In genomic region chr13:42101440-42102190, GRCm38 (mm10) we compare ENCODE assay signal across 8 mouse cellular contexts. TPM values are rescaled to one million over a fixed set of nuclear protein-coding genes. Genes with fewer than 3 reads are reported as not detected.
DNase-seq lines count a peak whose midpoint lies in the region; ATAC-seq and TF ChIP-seq lines count a peak whose summit lies in the region.

No protein-coding gene starts in this region.

- TF ChIP-seq EP300 in liver, postnatal 0 days (IDR thresholded peaks at IDR 0.05; ENCODE audit: low read depth): no peak

- no peak overlapping the region for H3K9ac ChIP-seq in embryonic facial prominence, embryonic 13.5 days
- H3K9ac ChIP-seq in liver, postnatal 0 days (replicated peaks): no peak overlapping the region
- H3K9ac ChIP-seq in neural tube, embryonic 15.5 days (replicated peaks): no peak overlapping the region

- H3K9me3 ChIP-seq in embryonic facial prominence, embryonic 13.5 days: no peaks in the 10 kb centered on the region
- H3K9me3 ChIP-seq in hindbrain, embryonic 10.5 days: peaks cover 7% of the 10 kb centered on the region
- H3K9me3 ChIP-seq in liver, postnatal 0 days (ENCODE audit: low read length): no peaks in the 10 kb centered on the region
- H3K9me3 ChIP-seq in neural tube, embryonic 15.5 days (replicated peaks): no peaks in the 10 kb centered on the region

- no peak overlapping the region for H3K4me3 ChIP-seq in embryonic facial prominence, embryonic 13.5 days
- H3K4me3 ChIP-seq in hindbrain, embryonic 10.5 days: no peak overlapping the region
- H3K4me3 ChIP-seq in liver, postnatal 0 days (ENCODE audit: low read depth, low read length): no peak overlapping the region
- H3K4me3 ChIP-seq in neural tube, embryonic 15.5 days (replicated peaks): no peak overlapping the region

- ATAC-seq in embryonic facial prominence, embryonic 13.5 days (ENCODE audit: insufficient number of reproducible peaks, insufficient read depth, low FRiP score, low TSS enrichment, low read depth): no peak
- ATAC-seq in liver, postnatal 0 days: peak; percentile 59
- peak; percentile 36; the same call in 1 of the 2 replicates for ATAC-seq in neural tube, embryonic 15.5 days (ENCODE audit: low FRiP score)

- H3K27ac ChIP-seq in embryonic facial prominence, embryonic 13.5 days: peak overlapping the region; percentile 57; the same call in 1 of the 2 replicates
- H3K27ac ChIP-seq in hindbrain, embryonic 10.5 days: peak overlapping the region; percentile 62
- 0 out of 2 replicates have a peak overlapping the region, but pooled peaks have one; percentile 24 for H3K27ac ChIP-seq in liver, postnatal 0 days (ENCODE audit: low read depth)
- peak overlapping the region; percentile 29 for H3K27ac ChIP-seq in neural tube, embryonic 15.5 days (replicated peaks)

- 36% methylated on average over 13 of the region's 13 CpGs for WGBS in embryonic facial prominence, embryonic 13.5 days
- 59% methylated on average over 13 of the region's 13 CpGs for WGBS in hindbrain, embryonic 10.5 days
- 29% methylated on average over 13 of the region's 13 CpGs for WGBS in liver, postnatal 0 days (ENCODE audit: insufficient replicate concordance)
- 39% methylated on average over 13 of the region's 13 CpGs for WGBS in neural tube, embryonic 15.5 days

- peak overlapping the region; percentile 31 for H3K4me2 ChIP-seq in embryonic facial prominence, embryonic 13.5 days
- H3K4me2 ChIP-seq in liver, postnatal 0 days (ENCODE audit: low read depth, low read length): peak overlapping the region; percentile 11; the same call in 1 of the 2 replicates
- peak overlapping the region; percentile 7; the same call in 1 of the 2 replicates for H3K4me2 ChIP-seq in neural tube, embryonic 15.5 days

- H3K4me1 ChIP-seq in embryonic facial prominence, embryonic 13.5 days: peaks cover 26% of the 10 kb centered on the region
- peaks cover 37% of the 10 kb centered on the region for H3K4me1 ChIP-seq in hindbrain, embryonic 10.5 days (replicated peaks)
- H3K4me1 ChIP-seq in liver, postnatal 0 days (ENCODE audit: insufficient read depth): peaks cover 24% of the 10 kb centered on the region
- peaks cover 39% of the 10 kb centered on the region for H3K4me1 ChIP-seq in neural tube, embryonic 15.5 days

- DNase-seq in heart, adult 18-20 months: peak; percentile 53 to 54
- DNase-seq in heart, adult 8-10 months (ENCODE audit: low spot score): no peak
- peak; percentile 62 for DNase-seq in Muller cell, postnatal 12 days (ENCODE audit: inconsistent ontology term)
- DNase-seq in hindbrain, embryonic 10.5 days (ENCODE audit: low spot score): peak; percentile 37
- DNase-seq in liver, postnatal 0 days: peak; percentile 53
- no peak for DNase-seq in spleen, postnatal 14 days (ENCODE audit: low spot score in 2 of 2)

- H3K36me3 ChIP-seq in embryonic facial prominence, embryonic 13.5 days: 0 out of 2 replicates have a peak, but pooled peaks cover 3% of the 10 kb centered on the region
- H3K36me3 ChIP-seq in hindbrain, embryonic 10.5 days: peaks cover 14% of the 10 kb centered on the region
- H3K36me3 ChIP-seq in liver, postnatal 0 days (replicated peaks; ENCODE audit: insufficient read depth, low read length): no peaks in the 10 kb centered on the region
- no peaks in the 10 kb centered on the region for H3K36me3 ChIP-seq in neural tube, embryonic 15.5 days

- H3K27me3 ChIP-seq in embryonic facial prominence, embryonic 13.5 days: no peaks in the 10 kb centered on the region
- no peaks in the 10 kb centered on the region for H3K27me3 ChIP-seq in hindbrain, embryonic 10.5 days (ENCODE audit: insufficient read depth, poor library complexity, severe bottlenecking)
- no peaks in the 10 kb centered on the region for H3K27me3 ChIP-seq in liver, postnatal 0 days (ENCODE audit: insufficient read depth, low read length)
- H3K27me3 ChIP-seq in neural tube, embryonic 15.5 days (replicated peaks): no peaks in the 10 kb centered on the region

- TF ChIP-seq CTCF in liver, postnatal 0 days (IDR thresholded peaks at IDR 0.05; ENCODE audit: low read depth): peak; percentile 53

RNA-seq across cellular contexts. Expression of gene Hivep1, which starts 49.8 kb away (rescaled TPM):
- total RNA-seq in heart, adult 18-20 months (2021): 10 to 100 TPM; 23.8 to 25.9 TPM
- total RNA-seq in heart, adult 8-10 months (2022): 10 to 100 TPM; 21.0 to 26.3 (median 25.3) TPM
- 12.4 and 14.5 TPM in 2 replicates for polyA plus RNA-seq in embryonic facial prominence, embryonic 13.5 days (2015; fragmentation: Nextera tagmentation; extraction: Ambion mirVana)
- polyA plus RNA-seq in hindbrain, embryonic 10.5 days (2016; fragmentation: Nextera tagmentation; extraction: Ambion mirVana): 8.6 and 8.8 TPM in 2 replicates
- 3.1 and 4.5 TPM in 2 replicates for polyA plus RNA-seq in liver, postnatal 0 days (2015; fragmentation: Nextera tagmentation; extraction: Ambion mirVana)
- 15.6 and 17.6 TPM in 2 replicates for polyA plus RNA-seq in neural tube, embryonic 15.5 days (2015; fragmentation: Nextera tagmentation; extraction: Ambion mirVana)

Comparison
In these comparisons a context has a peak if more than half of its experiments do, and no peak if none do; other contexts are left out.
1. DNase-seq: peak in heart, adult 18-20 months (2 of 2), Muller cell, postnatal 12 days (single experiment), hindbrain, embryonic 10.5 days (single experiment) and liver, postnatal 0 days (single experiment); none in heart, adult 8-10 months (single experiment) and spleen, postnatal 14 days (0 of 2).
2. Peak in every context shown above with its lines, with median percentiles within 50 percentile points of each other: H3K27ac ChIP-seq and H3K4me2 ChIP-seq.